Mouse (Mus musculus) heart, postnatal 0 days (tissue): ENCODE data around the gene Msh4.

ENCODE experiments used
- CTCF ChIP-seq: IDR thresholded peaks from 2 replicates; pipeline ENCODE4 v1.5.1; 2016; ENCODE audit warnings: antibody characterized with exemption, control low read depth, low read depth
- EP300 ChIP-seq: IDR thresholded peaks from 2 replicates; pipeline ENCODE4 v1.6.1; 2016; ENCODE audit warnings: antibody characterized with exemption, low read depth

DNA sequence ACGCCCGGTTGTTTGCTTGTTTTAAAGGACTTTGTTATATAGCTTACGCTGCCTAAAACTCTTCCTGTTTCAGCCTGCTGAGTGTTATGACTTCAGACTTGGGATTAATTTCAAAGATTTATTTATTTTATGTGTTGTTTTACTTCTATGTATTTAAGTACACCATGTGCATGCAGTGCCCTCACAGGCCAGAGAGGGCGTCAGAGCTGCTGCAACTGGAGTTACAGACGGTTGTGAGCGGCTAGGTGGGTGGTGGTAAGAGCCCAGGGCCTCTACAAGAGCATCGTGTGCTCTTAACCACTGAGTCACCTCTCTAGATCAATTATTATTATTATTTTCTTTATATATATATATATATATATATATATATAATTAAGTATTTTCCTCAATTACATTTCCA, 20.4 kb upstream of the Msh4 start:
- no peak for TF ChIP-seq CTCF
- TF ChIP-seq EP300: no peak
